Mouse (Mus musculus) liver (tissue): ENCODE data around the gene Myh6.
"Not testable (repeated sequence)": the region's sequence is repeated elsewhere in the genome, so short reads cannot be mapped to it uniquely, and the experiment has no call there.

Source experiments
- DNase-seq: peaks from one replicate; pipeline ENCODE4 v3.0.0-alpha.2; 2020; ENCODE audit warnings: mixed read lengths

Gene Myh6

DNA sequence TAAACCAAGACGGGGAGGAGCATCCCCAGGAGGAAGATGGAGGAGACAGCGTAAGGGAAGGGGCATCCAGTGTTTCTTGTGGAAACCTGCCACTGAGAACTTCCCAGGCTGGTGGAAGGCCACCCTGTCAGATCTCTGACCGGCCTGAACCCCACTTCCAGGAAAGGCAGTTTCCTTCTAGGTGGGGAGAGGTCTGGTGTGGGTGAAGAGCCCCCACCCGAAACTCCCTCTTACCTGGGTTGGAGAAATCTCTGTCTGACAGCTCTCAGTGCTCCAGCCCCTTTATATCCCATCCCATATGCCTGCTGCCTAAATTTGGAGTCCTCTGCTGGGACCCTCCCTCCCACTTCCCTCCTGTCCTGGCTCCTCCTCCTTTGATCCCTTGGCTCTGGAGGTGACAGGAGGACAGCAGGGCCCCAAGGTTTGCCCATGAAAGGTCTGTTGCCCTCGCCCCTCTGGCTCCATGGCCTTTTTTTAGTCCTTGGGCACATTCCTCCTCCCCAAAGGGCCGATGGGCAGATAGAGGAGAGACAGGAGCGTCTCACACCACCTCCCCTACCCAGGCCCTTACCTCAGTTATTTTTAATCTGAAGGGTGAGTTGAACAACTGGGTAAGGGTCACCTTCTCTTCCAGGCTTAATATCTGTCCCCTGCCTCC, at the start of gene Myh6:
TSS of gene Myh6 (minus strand) at position 608 of the 658 bp plus-strand sequence.
- DNase-seq = no peak

DNA sequence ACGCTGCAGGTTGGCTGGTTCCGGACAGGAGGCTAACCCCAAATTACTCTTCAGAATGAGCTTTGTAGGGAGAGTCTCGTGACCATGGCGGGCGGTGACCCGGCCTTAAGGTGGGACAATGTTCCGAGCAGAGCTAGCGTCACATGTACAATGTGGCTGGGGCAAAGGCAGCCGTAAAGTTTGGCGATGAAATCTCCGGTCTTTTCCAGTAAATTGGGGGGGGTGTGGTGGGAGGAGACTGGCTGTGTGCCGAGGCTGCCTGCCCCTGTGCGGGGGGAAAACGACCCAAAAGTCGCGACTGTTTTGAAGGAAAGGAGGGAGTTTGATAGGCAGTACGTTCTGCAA, 49.0 kb upstream of the Myh6 start:
- DNase-seq = peak; percentile 40

DNA sequence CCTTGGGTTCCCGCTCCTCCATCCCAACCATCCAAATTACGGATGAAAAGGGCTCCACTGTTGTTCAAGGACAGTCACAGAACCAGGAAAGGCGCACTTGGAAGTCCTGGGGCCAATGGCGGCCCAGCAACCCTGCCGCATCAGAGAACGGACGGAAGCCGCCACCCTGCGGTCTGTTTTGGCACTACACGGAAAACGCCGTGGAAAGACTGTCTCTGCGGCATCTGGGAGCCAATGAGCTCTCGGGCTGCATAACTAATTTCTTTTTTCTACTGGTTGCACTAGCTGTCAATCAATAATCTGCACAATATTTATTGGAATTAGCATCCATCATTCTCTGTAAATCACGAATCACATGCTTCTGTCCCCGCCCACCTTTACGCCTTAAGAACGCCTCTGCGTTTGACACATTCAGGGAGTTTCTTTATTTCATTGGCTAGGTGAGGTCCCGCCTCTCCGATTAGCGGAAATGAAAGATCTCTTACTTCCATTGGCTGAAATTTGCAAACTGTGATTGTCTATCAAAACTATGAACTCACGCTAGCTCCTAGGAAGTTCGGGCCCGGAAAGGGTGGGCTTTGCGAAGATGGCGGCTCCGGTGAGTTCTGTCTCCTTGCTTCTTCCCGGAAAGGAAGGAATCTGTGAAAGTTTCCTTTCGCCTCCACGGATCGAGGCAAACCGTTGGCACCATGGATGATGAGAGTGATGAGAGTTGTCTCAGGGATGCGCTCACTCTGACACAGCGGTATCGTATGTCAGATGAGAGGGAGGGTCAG, 48.5 kb upstream of the Myh6 start, which contains the start of gene Ngdn:
TSS of gene Ngdn (plus strand) at position 464 of the 776 bp plus-strand sequence.
- peak; percentile 94 for DNase-seq

- DNase-seq = peak; percentile 54
Observed at GRCm38 (mm10) chr14:55014591-55014990, 47.9 kb upstream of the Myh6 start.

- DNase-seq = peak; percentile 43
Observed at GRCm38 (mm10) chr14:55011116-55011515, 44.4 kb upstream of the Myh6 start.

- no peak for DNase-seq
Observed at GRCm38 (mm10) chr14:55008417-55008816, 41.7 kb upstream of the Myh6 start.

- no peak for DNase-seq
Observed at GRCm38 (mm10) chr14:55007120-55007908, 40.6 kb upstream of the Myh6 start.

DNA sequence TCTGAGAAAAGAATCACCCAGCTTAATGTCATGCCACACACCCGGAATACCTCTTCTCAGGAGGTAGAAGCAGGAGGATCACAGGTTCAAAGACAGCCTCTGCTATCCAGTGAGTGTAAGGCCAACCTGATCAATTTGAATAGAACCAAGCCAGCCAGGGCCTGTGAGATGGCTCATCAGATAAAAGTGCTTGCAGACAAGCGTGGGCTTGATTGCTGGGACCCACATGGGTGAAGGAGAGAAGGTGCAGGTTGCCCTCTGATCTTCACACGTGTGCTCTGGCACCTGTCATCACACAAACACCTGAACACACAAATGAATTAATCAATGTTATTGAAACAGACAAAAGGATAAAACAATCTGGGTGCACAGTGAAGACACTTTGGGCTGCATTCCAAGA, 39.8 kb upstream of the Myh6 start:
- no peak for DNase-seq

DNA sequence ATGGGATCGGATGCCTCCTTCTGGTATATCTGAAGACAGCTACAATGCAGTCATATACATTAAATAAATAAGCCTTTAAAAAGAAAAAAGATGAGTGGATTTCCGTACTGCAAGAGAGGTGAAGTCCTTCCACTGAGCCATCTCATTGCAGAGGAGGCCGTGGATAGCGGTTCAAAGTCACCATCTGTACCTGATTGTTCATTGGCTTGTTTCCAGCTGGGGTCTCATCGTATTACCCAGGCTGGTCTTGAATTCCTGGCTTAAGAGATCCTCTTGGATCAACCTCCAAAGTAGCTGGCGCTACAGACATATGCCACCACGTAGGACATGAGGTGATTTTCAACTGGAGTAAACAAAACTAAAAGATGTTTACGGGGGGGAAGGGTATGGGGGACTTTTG, 39.2 kb upstream of the Myh6 start:
- DNase-seq = no peak

DNA sequence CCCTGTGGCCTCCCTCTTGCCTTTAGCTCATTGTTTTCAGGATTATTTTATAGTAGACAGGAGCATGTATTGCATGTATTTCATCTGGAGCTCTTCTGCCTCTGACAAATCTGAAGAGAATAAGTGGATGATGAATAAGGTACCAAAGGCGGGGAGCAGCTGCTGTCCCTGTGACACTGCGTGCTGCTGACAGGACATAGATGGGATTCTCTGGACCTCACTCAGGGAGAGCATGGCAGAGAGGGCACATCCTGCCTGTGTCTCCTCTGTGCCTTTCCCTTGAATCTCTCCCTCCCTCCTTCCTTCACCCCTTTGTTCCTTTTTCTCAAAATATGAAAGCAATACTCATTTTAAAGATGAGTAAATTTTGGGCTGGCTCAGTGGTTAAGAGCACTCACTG, 38.8 kb upstream of the Myh6 start:
- DNase-seq = no peak

DNA sequence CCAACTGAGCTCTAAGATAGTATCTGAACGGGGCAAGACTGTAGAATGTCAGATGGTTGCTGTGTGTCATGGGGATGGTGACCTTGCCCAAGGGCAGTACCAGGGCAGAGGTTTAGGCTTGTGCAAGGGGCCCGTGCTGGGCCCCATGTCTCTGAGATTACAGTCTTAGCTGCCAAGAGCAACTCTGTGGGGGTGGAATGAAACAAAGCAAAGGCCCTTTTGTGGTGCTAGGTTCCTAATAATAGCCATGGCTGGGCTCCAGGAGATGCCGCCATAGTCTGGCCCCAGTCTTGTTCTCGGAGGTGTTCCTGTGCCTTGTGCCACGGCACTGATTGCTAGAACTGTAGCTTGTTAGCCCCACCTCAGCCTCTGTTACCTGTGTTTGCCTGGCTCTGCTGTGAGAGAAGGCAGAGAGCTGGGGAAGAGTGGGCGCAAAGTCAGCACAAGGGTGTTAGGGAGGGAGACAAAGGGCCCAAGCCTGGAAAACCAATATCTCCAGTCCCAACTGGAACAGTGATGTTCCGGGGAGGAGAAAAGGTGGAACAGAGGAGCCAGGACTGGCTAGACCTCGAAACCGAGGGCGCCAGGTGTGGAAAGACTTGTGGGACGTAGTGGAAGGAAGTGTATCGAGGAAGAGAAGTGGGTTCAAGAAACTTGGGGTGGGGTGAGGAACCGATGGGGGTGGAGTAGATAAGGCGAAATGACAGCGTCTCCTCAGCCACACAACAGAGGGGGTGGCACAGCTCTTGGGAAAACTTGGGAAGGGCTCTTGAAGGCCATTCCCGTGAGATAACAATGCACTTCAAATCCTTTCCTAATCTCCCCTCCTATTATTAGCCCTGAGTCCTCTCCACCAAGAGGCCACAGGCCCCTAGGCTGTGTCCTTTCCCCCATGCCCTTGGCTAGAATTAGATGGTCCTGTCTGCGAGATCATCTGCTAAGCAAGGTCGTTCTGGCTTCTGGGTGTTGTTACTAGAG, 37.4 kb upstream of the Myh6 start:
- DNase-seq = no peak

DNA sequence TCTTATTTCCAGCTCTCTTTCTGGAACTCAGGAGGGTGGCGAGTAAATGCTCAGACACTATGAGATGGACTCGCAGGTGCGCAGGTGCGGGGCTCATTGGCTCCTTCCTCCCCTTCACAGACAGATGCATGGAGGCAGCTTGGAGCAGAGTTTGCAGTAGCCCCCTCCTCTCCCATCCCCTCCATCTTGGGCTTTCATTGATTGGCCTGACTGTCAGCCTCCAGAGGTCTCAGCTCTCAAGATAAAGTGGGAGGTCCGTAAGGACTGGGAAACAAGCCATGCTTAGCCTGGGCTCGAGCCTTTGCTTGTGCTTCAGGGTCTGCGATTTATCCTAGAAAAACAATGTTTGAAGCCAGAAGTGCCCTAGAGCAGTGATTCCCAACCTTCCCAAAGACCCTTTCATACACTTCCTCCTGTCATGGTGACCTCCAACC, 36.0 kb upstream of the Myh6 start:
- DNase-seq = no peak

DNA sequence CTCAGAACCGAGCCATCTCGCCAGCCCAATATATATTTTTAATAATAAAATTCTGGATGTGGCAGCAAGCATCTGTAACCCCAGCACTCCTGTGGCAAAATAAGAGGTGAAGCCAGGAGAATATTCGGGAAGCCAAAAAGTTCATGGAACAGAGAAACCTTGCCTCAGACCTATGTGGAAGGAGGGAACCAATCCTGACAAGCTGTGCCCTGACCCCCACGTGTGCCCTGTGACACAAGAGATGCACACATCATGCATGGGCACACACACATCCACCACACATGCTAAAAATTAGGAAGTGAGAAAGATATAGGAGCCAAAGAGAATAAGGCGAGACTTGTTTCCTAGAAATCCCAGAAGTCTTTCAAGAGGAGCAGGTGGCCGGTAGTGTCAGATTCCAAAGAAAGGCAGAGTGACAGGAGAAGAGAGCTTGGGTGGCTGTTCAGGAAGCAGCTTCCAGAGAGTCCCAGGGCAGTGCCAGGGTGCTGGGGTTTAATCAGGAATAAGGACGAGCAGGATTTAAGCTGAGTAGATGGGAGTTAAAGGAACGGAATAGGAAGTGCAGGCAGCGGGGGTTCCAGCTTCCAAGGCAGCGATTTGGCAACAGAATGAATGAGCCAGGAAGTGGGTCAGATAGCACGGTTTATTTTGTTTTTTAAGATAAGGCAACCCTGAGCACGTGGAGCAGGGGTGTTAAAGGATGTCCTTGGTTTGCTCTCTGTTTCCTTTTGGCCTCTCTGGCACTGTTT, 35.4 kb upstream of the Myh6 start:
- DNase-seq = peak; percentile 11

DNA sequence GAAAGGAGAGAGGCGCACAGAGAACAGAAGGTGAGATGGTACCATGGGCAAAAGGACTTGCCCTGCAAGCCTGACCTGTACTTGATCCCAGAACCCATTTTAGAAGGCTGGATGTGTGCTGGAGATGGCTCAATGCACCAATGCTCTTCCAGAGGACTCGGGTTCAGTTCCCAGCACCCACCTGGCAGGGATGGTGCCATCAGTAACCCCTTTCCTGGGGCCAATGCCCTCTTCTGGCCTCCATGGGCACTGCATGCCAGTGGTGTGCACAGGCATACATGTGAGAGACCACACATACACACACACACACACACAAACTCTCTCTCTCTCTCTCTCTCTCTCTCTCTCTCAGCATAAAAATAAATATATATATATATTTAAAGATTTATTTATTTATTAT, 34.7 kb upstream of the Myh6 start:
- no peak for DNase-seq

DNA sequence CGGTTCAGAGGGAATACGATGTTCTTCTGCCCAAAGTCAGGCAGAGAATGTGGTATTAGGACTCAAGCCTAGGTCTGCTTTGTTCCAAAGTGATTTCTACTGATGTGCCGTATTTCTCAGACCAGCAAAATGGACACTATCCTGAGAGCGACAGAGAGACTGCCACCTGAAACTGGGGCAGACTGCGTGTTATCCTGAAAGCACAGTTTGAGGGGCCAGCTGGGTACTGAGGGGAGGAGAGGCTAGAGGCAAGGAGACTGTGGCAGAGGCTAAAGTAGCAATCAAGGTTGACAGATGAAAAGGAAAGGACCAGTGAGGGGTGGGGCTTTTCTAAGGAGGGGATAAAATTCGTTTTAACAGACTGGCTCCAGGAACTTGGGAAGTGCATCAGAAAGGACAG, 34.1 kb upstream of the Myh6 start:
- DNase-seq = no peak

GRCm38 (mm10) chr14:54999868-55000267, 33.1 kb upstream of the Myh6 start:
- not testable (repeated sequence) for DNase-seq

DNA sequence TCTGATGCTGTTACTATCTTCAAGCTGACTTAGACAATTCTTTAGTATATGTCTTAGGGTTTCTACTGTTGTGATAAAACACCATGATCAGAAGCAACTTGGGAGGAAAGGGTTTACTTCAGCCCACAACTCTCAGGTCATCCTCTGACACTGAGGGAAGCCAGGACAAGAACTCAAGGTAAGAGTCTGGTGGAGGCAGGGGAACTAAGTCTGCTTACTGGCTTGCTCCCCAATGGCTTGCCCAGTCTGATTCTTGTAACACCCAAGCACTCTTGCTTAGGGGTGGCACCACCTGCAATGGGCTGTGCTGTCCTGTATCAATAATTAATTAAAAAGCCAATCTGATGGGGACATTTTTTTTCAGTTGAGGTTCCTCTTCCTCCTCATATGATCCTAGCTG, 32.0 kb upstream of the Myh6 start:
- no peak for DNase-seq

DNA sequence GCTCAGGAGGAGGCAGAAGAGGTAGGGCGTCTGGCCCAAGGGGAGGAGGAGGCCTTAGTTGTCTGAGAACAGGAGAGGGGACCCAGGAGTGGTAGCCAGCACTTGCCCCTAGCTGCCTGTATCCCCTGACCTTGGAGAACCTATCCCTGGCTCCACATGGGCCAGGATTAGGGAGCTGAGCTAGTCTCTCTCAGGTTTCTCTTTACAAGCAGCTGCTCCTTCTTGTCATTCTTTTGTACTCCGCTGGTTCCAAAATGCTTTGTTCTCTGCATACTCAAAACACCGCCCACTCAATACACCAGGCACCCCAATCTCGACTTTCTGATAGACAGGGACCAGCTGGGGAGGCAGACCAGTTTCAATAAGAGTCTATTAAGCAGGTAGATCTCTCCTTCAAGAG, 30.6 kb upstream of the Myh6 start:
- no peak for DNase-seq

- no peak for DNase-seq
Observed at GRCm38 (mm10) chr14:54996793-54997192, 30.1 kb upstream of the Myh6 start.

- no peak for DNase-seq
Observed at GRCm38 (mm10) chr14:54995457-54996138, 28.9 kb upstream of the Myh6 start.

DNA sequence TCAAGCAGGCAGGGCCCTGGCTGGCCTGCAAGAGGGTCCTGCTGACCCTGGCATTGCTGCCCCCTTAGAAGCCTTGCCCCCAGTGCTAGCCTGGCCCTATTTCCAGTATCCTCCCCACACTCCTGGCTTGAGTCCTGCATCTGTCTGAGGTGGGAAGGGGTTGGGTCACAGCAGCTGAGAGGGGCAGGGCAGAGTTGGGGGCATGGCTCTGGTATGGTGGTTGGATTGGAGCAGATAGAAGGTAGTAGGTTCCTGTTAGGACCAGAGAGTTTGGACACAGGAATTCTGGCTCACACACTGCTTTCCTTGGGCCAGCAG, 28.1 kb upstream of the Myh6 start:
- no peak for DNase-seq
